Mouse (Mus musculus): ENCODE measurements around the gene Htra1.

GRCm38 (mm10) chr7:130914693-130915363 is 21.1 kb upstream of the Htra1 start:
- no peak for TF ChIP-seq POLR2A (IDR thresholded peaks at IDR 0.05; ENCODE audit: insufficient read length, low read depth)
- TF ChIP-seq CEBPB (IDR thresholded peaks at IDR 0.05; ENCODE audit: insufficient read depth, poor library complexity, severe bottlenecking): no peak
- no peak for TF ChIP-seq TCF3 (IDR thresholded peaks at IDR 0.05; ENCODE audit: insufficient read length, low read depth)
- TF ChIP-seq MYOG (IDR thresholded peaks at IDR 0.05; ENCODE audit: control insufficient read depth in 1 of 3, insufficient read depth in 1 of 3, insufficient read length in 2 of 3, low read depth in 2 of 3): no peak
- TF ChIP-seq MYOD1 (IDR thresholded peaks at IDR 0.05; ENCODE audit: control insufficient read depth in 1 of 3, insufficient read length in 2 of 3, low read depth in 2 of 3): no peak
- TF ChIP-seq POLR2AphosphoS2 (IDR thresholded peaks at IDR 0.05; ENCODE audit: insufficient read length, low read depth): no peak
- no peak for TF ChIP-seq USF1 (IDR thresholded peaks at IDR 0.05; ENCODE audit: low read depth)
- TF ChIP-seq MAX (IDR thresholded peaks at IDR 0.05; ENCODE audit: low read depth): no peak
- TF ChIP-seq TCF12 (IDR thresholded peaks at IDR 0.05; ENCODE audit: insufficient read depth, poor library complexity, severe bottlenecking): no peak

Measured in myocyte (in vitro differentiated cells).